Mouse (Mus musculus) cortical plate, adult 2 months (tissue): ENCODE measurements around the gene Mapkapk2. TPM values are rescaled to one million over a fixed set of nuclear protein-coding genes. Genes with fewer than 3 reads are reported as not detected.

ENCODE experiments used
- H3K27ac ChIP-seq: fragments of 200-500 bp; 2 replicates; pipeline ENCODE4 v1.5.1; 2012; ENCODE audit warnings: low read length, control low read depth, inconsistent platforms; ENCODE audit not compliant: insufficient read depth
- H3K4me1 ChIP-seq: fragments of 200-500 bp; 2 replicates; pipeline ENCODE4 v1.6.1; 2011; ENCODE audit warnings: low read length; ENCODE audit not compliant: control insufficient read depth, insufficient read depth
- H3K4me3 ChIP-seq: fragments of 200-500 bp; 2 replicates; pipeline ENCODE4 v1.5.1; 2011; ENCODE audit warnings: mild to moderate bottlenecking, low read length, control low read depth; ENCODE audit not compliant: insufficient read depth
- CTCF ChIP-seq: fragments of 200-500 bp; IDR thresholded peaks from 2 replicates; pipeline ENCODE4 v1.5.1; 2011; ENCODE audit warnings: mild to moderate bottlenecking, control low read depth, low read length; ENCODE audit not compliant: insufficient read depth; ENCODE audit errors: extremely low read depth
- POLR2A ChIP-seq: fragments of 200-500 bp; IDR thresholded peaks from 2 replicates; pipeline ENCODE4 v1.6.1; 2011; ENCODE audit warnings: mild to moderate bottlenecking, low read length, control low read depth; ENCODE audit not compliant: insufficient read depth; ENCODE audit errors: extremely low read depth
- polyA plus RNA-seq: library from polyadenylated mRNA; depleted of rRNA; stranded (reverse); fragments of >200 nt; gene quantifications from 2 replicates; pipeline ENCODE4 v1.2.3, GENCODE M21; 2012

Gene Mapkapk2
- polyA plus RNA-seq, 1 experiment: 26.4 TPM

- H3K4me1 ChIP-seq: peaks cover 15% of the 10 kb centered on the region
- no peak overlapping the region for H3K27ac ChIP-seq
- TF ChIP-seq CTCF: no peak
- no peak for TF ChIP-seq POLR2A
- no peak overlapping the region for H3K4me3 ChIP-seq
Measured at GRCm38 (mm10) chr1:131074524-131074938, 23.1 kb downstream of the Mapkapk2 start.

- TF ChIP-seq POLR2A (no peak), CTCF (no peak)
- Histone ChIP-seq H3K4me1 (peaks cover 15% of the 10 kb centered on the region), H3K4me3 (no peak overlapping the region), H3K27ac (no peak overlapping the region)
Measured at GRCm38 (mm10) chr1:131072376-131072990, 25.1 kb downstream of the Mapkapk2 start.

- Histone ChIP-seq H3K27ac (no peak overlapping the region), H3K4me3 (no peak overlapping the region), H3K4me1 (peaks cover 7% of the 10 kb centered on the region)
- TF ChIP-seq CTCF (no peak), POLR2A (no peak)
Measured at GRCm38 (mm10) chr1:131069010-131069409, 28.6 kb downstream of the Mapkapk2 start.

- Histone ChIP-seq H3K4me3 (no peak overlapping the region), H3K4me1 (peaks cover 2% of the 10 kb centered on the region; the same call in 1 of the 2 replicates), H3K27ac (no peak overlapping the region)
- no peak for TF ChIP-seq CTCF
- no peak for TF ChIP-seq POLR2A
Measured at GRCm38 (mm10) chr1:131068011-131068727, 29.5 kb downstream of the Mapkapk2 start.

- Histone ChIP-seq H3K4me3 (no peak overlapping the region), H3K4me1 (peaks cover 3% of the 10 kb centered on the region; the same call in 1 of the 2 replicates), H3K27ac (no peak overlapping the region)
- TF ChIP-seq CTCF: no peak
- TF ChIP-seq POLR2A: no peak
Measured at GRCm38 (mm10) chr1:131064202-131064601, 33.4 kb downstream of the Mapkapk2 start.

- TF ChIP-seq POLR2A: no peak
- no peak for TF ChIP-seq CTCF
- Histone ChIP-seq H3K27ac (no peak overlapping the region), H3K4me1 (peaks cover 1% of the 10 kb centered on the region; the same call in 1 of the 2 replicates), H3K4me3 (no peak overlapping the region)
Measured at GRCm38 (mm10) chr1:131062821-131063220, 34.8 kb downstream of the Mapkapk2 start.

DNA sequence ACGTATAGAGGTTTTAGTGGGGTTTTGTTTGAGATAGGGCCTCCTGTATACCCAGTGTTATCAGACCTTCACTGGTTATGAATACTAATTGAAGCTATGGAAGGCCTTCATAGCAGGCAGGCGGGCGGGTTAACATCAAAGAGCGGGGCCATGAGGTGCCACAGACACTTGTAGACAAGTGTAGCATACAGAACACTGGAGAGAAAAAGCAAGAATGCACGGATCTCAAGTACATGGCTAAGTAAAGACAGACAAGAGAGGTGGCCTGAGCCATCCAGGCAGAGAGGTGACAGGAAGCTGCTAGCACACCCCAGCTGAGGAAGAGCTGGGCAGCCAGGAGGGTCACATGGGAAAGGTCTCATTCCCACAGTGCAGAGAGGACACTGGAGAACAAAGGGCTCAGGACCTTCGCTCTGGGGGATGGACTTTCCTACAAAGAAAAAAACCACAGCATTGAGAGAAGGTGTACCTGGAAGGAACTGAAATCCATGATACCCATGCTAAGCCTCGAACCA is 35.8 kb downstream of the Mapkapk2 start:
- Histone ChIP-seq H3K4me1 (peaks cover 1% of the 10 kb centered on the region; the same call in 1 of the 2 replicates), H3K4me3 (no peak overlapping the region), H3K27ac (no peak overlapping the region)
- TF ChIP-seq POLR2A (no peak), CTCF (no peak)

DNA sequence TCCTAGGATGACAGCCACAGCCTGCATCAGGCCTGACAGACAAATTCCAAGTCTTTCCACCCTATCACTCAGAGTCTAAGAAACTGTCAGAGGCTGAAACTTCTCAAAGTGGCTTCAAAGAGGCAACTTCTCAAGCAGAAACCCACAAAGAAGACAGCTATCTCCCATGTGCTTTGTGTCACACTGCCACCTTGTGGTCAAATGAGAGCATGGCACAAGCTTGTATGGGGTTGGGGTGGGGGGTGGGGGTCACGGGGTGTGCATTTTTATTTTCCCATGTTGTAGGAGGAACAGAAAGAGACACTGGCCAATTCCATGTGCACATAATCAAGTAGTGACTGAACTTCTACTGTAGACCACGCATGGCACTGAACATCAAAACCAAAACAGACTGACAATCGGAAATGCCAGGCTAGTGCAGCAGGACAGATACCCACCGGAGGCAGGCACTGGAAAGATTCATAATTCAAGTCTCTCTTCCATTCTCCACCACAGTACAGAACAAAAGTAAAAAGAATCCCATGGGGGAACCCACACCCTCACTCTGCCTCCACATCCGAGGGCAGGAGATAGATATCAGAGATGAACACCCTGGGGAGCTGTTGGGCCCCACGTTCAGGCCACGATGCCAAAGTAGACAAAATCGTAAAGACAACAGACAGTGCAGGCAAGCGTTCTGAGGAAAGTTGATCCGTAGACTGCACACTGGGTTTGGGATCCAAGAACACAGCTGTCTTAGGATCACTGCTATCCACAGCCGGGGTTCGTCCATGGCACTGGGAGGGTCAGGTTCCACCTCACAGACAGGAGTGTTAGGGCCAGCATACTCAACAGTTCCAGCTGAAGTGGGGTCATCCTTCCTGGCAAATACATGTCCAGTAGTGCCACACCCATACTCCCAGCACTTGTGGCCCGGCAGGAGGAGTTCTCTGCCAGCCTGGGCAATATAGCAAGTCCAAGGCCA is 37.1 kb downstream of the Mapkapk2 start:
- peaks cover 1% of the 10 kb centered on the region; the same call in 1 of the 2 replicates for H3K4me1 ChIP-seq
- no peak overlapping the region for H3K27ac ChIP-seq
- TF ChIP-seq POLR2A (no peak), CTCF (peak; percentile 61)
- no peak overlapping the region for H3K4me3 ChIP-seq

- Histone ChIP-seq H3K4me1 (peaks cover 1% of the 10 kb centered on the region), H3K4me3 (no peak overlapping the region), H3K27ac (no peak overlapping the region)
- no peak for TF ChIP-seq CTCF
- no peak for TF ChIP-seq POLR2A
Measured at GRCm38 (mm10) chr1:131059841-131060240, 37.8 kb downstream of the Mapkapk2 start.

GRCm38 (mm10) chr1:131059411-131059810 is 38.2 kb downstream of the Mapkapk2 start:
- TF ChIP-seq POLR2A (no peak), CTCF (no peak)
- Histone ChIP-seq H3K27ac (no peak overlapping the region), H3K4me1 (peaks cover 1% of the 10 kb centered on the region), H3K4me3 (no peak overlapping the region)
